Mouse (Mus musculus) testis, adult 2 months (tissue): Measurements from ENCODE around the gene Slc6a20b. TPM values are rescaled to one million over a fixed set of nuclear protein-coding genes. Genes with fewer than 3 reads are reported as not detected.
"Not testable (repeated sequence)": the region's sequence is repeated elsewhere in the genome, so short reads cannot be mapped to it uniquely, and the experiment has no call there.

ENCODE experiments used
- H3K27ac ChIP-seq: fragments of 200-500 bp; 2 replicates; pipeline ENCODE4 v1.5.1; 2012; ENCODE audit warnings: low read depth, low read length; ENCODE audit not compliant: control insufficient read depth, insufficient read depth
- H3K27me3 ChIP-seq: fragments of 200-500 bp; 2 replicates; pipeline ENCODE4 v1.6.1; 2012; ENCODE audit warnings: mild to moderate bottlenecking, low read length, moderate library complexity; ENCODE audit not compliant: control insufficient read depth, insufficient read depth
- H3K36me3 ChIP-seq: fragments of 200-500 bp; 2 replicates; pipeline ENCODE4 v1.6.1; 2012; ENCODE audit warnings: mild to moderate bottlenecking, low read length; ENCODE audit not compliant: control insufficient read depth, insufficient read depth
- H3K4me1 ChIP-seq: fragments of 200-500 bp; 2 replicates; pipeline ENCODE4 v1.6.1; 2012; ENCODE audit warnings: low read length; ENCODE audit not compliant: control insufficient read depth, insufficient read depth
- H3K4me3 ChIP-seq: fragments of 200-500 bp; 2 replicates; pipeline ENCODE4 v1.5.1; 2012; ENCODE audit warnings: low read depth, mild to moderate bottlenecking, low read length, moderate library complexity, mixed read lengths; ENCODE audit not compliant: control insufficient read depth
- CTCF ChIP-seq: fragments of 200-500 bp; IDR thresholded peaks from 2 replicates; pipeline ENCODE4 v1.5.1; 2012; ENCODE audit warnings: low read depth, mild to moderate bottlenecking, inconsistent platforms, low read length, moderate library complexity; ENCODE audit not compliant: control insufficient read depth, insufficient read depth, insufficient replicate concordance
- POLR2A ChIP-seq: fragments of 200-500 bp; IDR thresholded peaks from 2 replicates; pipeline ENCODE4 v1.6.1; 2012; ENCODE audit warnings: low read depth, mild to moderate bottlenecking, inconsistent platforms, low read length, moderate library complexity; ENCODE audit not compliant: control insufficient read depth
- polyA plus RNA-seq: library from polyadenylated mRNA; depleted of rRNA; stranded (reverse); fragments of >200 nt; gene quantifications from 2 replicates; pipeline ENCODE4 v1.2.3, GENCODE M21; 2012; rRNA removed

Slc6a20b gene
- polyA plus RNA-seq, result 2.2 and 2.4 TPM in 2 replicates

DNA sequence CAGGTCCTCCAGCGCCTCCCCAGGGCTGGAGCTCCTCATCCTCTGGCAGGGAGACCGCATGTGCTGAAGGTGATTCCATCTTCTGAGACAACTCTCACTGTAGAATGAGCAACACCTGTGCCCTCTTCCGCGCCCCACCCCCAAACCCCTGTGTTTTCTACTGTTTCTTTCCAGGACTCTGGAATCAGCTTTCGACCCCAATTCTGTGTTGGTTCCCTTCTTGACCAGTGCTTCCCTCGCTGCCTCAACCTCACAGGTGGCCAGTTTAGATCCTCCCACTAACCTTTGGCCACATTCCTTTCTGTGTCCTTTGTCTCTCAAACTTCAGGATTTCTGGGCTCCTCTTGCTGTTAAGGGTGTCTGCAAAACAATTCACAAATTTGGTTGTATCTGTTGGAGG lies at the start of gene Slc6a20b:
TSS of gene Slc6a20b (minus strand) at position 285 of the 400 bp plus-strand sequence.
- TF ChIP-seq POLR2A (no peak), CTCF (no peak)

DNA sequence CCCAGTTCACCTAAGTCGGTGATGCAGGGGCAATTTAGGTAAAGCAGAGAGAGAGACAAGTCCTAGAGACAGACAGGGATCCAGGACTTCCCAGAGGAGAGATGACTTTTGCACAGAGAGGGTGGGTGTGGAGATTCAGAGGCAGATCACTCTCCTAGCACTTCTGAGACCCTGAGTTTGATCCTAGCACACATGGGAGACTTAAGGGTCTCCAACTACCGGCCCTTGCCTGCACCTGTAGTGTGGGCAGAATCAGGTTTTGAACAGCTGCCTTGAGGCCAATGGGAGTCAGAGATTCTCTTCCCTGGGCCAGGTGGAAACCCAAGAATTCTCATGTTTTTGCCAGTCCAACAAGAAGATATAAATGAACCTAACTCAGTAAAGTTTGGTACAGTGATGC lies 46.8 kb upstream of the Slc6a20b start:
- H3K4me1 ChIP-seq, result peaks cover 15% of the 10 kb centered on the region
- no peak overlapping the region for H3K4me3 ChIP-seq
- TF ChIP-seq CTCF (no peak), POLR2A (no peak)
- H3K27ac ChIP-seq, result no peak overlapping the region
- H3K36me3 ChIP-seq, result no peaks in the 10 kb centered on the region
- no peaks in the 10 kb centered on the region for H3K27me3 ChIP-seq

More for the DNA sequence above, at the start of gene Slc6a20b:
- H3K4me1 ChIP-seq, result peaks cover 4% of the 10 kb centered on the region
- no peaks in the 10 kb centered on the region for H3K27me3 ChIP-seq
- H3K27ac ChIP-seq, result no peak within 1 kb of the TSS
- H3K36me3 ChIP-seq, result no peaks in the 10 kb centered on the region
- H3K4me3 ChIP-seq, result no peak within 1 kb of the TSS

DNA sequence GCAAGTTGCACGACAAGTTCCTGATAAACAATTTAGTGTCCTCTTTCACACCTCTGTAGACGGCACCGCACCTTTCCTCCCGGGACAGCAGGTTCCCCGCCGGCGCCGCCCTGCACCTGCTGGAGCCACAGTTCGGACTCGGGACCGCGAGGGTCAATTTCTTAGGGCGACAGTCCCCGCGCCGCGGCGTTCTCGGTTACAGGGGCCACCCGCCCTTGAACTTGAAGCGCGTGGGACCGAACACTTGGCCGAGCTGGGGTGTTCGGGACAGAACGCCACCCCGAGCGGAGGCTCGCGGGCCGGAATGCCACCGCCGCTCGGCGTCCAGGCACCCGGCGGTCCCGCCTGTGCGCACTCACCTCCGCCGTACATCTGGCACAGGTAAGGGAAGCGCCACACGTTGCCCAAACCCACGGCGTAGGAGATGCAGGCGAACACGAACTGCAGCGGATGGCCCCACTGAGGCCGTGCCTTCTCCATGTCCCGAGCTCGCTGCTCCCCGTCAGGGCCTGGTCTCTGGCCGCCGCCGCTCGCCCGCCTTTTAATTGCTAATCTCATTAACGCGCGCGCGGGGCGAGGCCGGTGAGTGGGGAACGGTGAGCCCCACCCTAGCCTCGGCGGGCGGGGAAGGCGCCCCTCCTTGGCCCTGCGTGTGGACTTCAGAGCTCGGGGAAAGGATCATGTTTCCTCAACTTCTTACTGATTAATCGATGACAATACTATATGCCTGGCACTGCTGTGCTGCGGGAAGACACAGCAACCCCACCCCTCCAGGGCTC lies 46.2 kb upstream of the Slc6a20b start, which contains the start of the genes Ccr9 and Slc6a20a:
TSS of gene Ccr9 (plus strand) at position 113 of the 779 bp plus-strand sequence.
TSS of gene Slc6a20a (minus strand) at position 559 of the 779 bp plus-strand sequence.
- no peaks in the 10 kb centered on the region for H3K27me3 ChIP-seq
- H3K4me1 ChIP-seq, result peaks cover 15% of the 10 kb centered on the region
- peak within 1 kb of the TSS; percentile 81 for H3K4me3 ChIP-seq
- H3K27ac ChIP-seq, result no peak within 1 kb of the TSS
- H3K36me3 ChIP-seq, result no peaks in the 10 kb centered on the region
- no peak for TF ChIP-seq CTCF
- no peak for TF ChIP-seq POLR2A

DNA sequence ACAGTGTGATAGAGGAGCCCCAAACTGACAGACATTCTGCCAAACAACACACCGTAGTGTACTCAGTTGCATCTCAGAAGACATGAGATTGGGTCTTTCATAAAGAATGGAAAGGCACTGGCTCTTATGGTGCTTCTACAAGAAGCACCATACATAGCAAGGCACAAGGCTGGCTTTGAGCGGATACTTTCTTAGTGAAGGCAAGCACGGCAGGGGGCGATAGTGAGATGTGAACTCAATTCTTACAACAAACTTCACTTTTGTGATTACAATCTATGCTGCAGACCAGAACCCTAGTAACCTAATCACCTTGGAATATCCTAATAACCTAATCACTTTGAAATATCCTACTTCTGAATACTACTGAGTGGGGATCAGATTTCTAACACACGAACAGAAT lies 33.3 kb upstream of the Slc6a20b start:
- no peak for TF ChIP-seq POLR2A
- TF ChIP-seq CTCF, result no peak
- Histone ChIP-seq H3K4me3 (no peak overlapping the region), H3K4me1 (no peaks in the 10 kb centered on the region), H3K27ac (no peak overlapping the region), H3K27me3 (no peaks in the 10 kb centered on the region), H3K36me3 (no peaks in the 10 kb centered on the region)

DNA sequence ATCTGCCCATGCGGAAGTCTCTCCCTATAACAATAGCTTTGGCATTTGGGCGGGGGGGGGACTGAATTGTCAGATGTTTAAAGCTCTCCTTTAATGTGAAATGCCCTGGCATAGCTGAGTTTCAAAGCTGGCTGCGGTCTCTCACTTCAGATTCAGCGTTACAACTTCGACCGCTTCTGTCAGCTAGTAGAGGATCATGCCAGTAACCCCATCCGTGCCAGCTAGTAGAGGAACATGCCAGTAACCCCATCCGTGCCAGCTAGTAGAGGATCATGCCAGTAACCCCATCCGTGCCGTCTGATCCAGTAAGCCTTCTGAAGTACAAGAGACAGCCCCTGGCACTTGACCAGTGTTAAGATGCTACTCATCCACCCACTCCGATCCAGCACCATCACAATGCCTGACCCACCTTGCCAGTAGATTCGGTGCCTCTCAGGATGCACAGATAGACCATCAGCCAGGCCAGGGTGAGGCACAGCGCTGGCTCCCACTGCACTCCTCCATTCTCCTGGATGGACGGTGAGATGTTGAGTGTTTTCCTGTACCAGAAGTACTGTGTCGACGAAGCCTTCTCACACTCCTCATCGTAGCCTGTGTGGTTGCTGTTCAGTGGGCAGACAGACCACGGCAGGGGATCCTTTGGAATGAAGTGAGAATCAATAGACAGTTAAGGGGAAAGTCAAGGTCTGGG lies 27.8 kb upstream of the Slc6a20b start:
- not testable (repeated sequence) for H3K4me3 ChIP-seq

GRCm38 (mm10) chr9:123658981-123659380 lies 26.6 kb upstream of the Slc6a20b start:
- Histone ChIP-seq H3K27ac (no peak overlapping the region), H3K4me3 (no peak overlapping the region), H3K27me3 (no peaks in the 10 kb centered on the region), H3K4me1 (no peaks in the 10 kb centered on the region), H3K36me3 (no peaks in the 10 kb centered on the region)
- no peak for TF ChIP-seq POLR2A
- no peak for TF ChIP-seq CTCF

More for the DNA sequence above, 27.8 kb upstream of the Slc6a20b start:
- H3K36me3 ChIP-seq, H3K27ac ChIP-seq, H3K27me3 ChIP-seq, H3K4me1 ChIP-seq: not testable (repeated sequence)

GRCm38 (mm10) chr9:123657457-123657856 lies 25.1 kb upstream of the Slc6a20b start:
- no peaks in the 10 kb centered on the region for H3K36me3 ChIP-seq
- H3K27ac ChIP-seq, result no peak overlapping the region
- no peaks in the 10 kb centered on the region for H3K4me1 ChIP-seq
- no peak overlapping the region for H3K4me3 ChIP-seq
- no peak for TF ChIP-seq POLR2A
- TF ChIP-seq CTCF, result no peak
- H3K27me3 ChIP-seq, result no peaks in the 10 kb centered on the region
